ENCODE assay signal across 8 mouse cellular contexts in genomic region chr10:8130472-8131241, GRCm38 (mm10).
DNase-seq lines count a peak whose midpoint lies in the region; ATAC-seq and TF ChIP-seq lines count a peak whose summit lies in the region.

No protein-coding gene starts in this region.

- H3K4me1 ChIP-seq in heart, postnatal 0 days (ENCODE audit: control insufficient read depth, insufficient read depth) = peaks cover 5% of the 10 kb centered on the region; the same call in 1 of the 2 replicates
- peaks cover 64% of the 10 kb centered on the region for H3K4me1 ChIP-seq in G1E (ENCODE audit: insufficient read depth, low read depth, low read length)
- peaks cover 5 to 22% of the 10 kb centered on the region in 2 experiments for H3K4me1 ChIP-seq in liver, embryonic 14.5 days (replicated peaks; ENCODE audit: control insufficient read depth in 2 of 2, insufficient read depth in 2 of 2, low read length in 1 of 2)

- no peaks in the 10 kb centered on the region for H3K9me3 ChIP-seq in heart, postnatal 0 days (replicated peaks; ENCODE audit: control insufficient read depth, low read length)
- no peaks in the 10 kb centered on the region for H3K9me3 ChIP-seq in G1E (replicated peaks)
- H3K9me3 ChIP-seq in liver, embryonic 14.5 days (ENCODE audit: control insufficient read depth, low read length) = no peaks in the 10 kb centered on the region

- no peak overlapping the region for H3K4me3 ChIP-seq in heart, postnatal 0 days (ENCODE audit: low read depth, low read length)
- H3K4me3 ChIP-seq in G1E (ENCODE audit: low read depth, low read length) = peak overlapping the region; percentile 59; the same call in 1 of the 2 replicates
- H3K4me3 ChIP-seq in liver, embryonic 14.5 days (ENCODE audit: insufficient read depth in 1 of 2, low read depth in 2 of 2, low read length in 2 of 2) = no peak overlapping the region

- ATAC-seq in heart, postnatal 0 days (ENCODE audit: insufficient read depth, low read depth) = no peak
- peak; percentile 88 for ATAC-seq in G1E (ENCODE audit: extremely low read depth, insufficient number of reproducible peaks, low FRiP score, poor library complexity, severe bottlenecking)
- peak; percentile 67 for ATAC-seq in inflammation-experienced regulatory T-cells, adult 6 months
- peak; percentile 78 for ATAC-seq in liver, embryonic 14.5 days (ENCODE audit: insufficient read depth)

- no peaks in the 10 kb centered on the region for H3K36me3 ChIP-seq in heart, postnatal 0 days (replicated peaks; ENCODE audit: control insufficient read depth, insufficient read depth, low read length)
- H3K36me3 ChIP-seq in G1E (replicated peaks) = no peaks in the 10 kb centered on the region
- H3K36me3 ChIP-seq in liver, embryonic 14.5 days (replicated peaks; ENCODE audit: control insufficient read depth, insufficient read depth, low read depth) = no peaks in the 10 kb centered on the region

- peak; percentile 6 for DNase-seq in heart, postnatal 0 days (ENCODE audit: low spot score)
- DNase-seq in heart, postnatal 25 days (ENCODE audit: low spot score) = no peak
- peak; percentile 40 for DNase-seq in G1E (ENCODE audit: low spot score)
- peak; percentile 33 to 60 (median 53) for DNase-seq in liver, embryonic 14.5 days (ENCODE audit: low read depth in 3 of 3, low spot score in 3 of 3)
- no peak for DNase-seq in urinary bladder, postnatal 4 days (ENCODE audit: low spot score in 2 of 2)
- no peak for DNase-seq in adrenal gland, adult 18-20 months (ENCODE audit: low spot score in 2 of 2)
- no peak for DNase-seq in gastrocnemius, postnatal 14 days

- 17% methylated on average over 18 of the region's 18 CpGs for WGBS in heart, postnatal 0 days
- 10% methylated on average over 18 of the region's 18 CpGs for WGBS in liver, embryonic 14.5 days (ENCODE audit: insufficient replicate concordance)

- no peak for TF ChIP-seq CTCF in heart, postnatal 0 days (IDR thresholded peaks at IDR 0.05; ENCODE audit: low read depth)
- no peak for TF ChIP-seq CTCF in G1E (IDR thresholded peaks at IDR 0.05; ENCODE audit: low read depth, low read length)
- TF ChIP-seq CTCF in liver, embryonic 14.5 days (IDR thresholded peaks at IDR 0.05; ENCODE audit: low read depth) = no peak

- peak overlapping the region; percentile 55 for H3K4me2 ChIP-seq in heart, postnatal 0 days (ENCODE audit: low read depth, low read length)
- H3K4me2 ChIP-seq in liver, embryonic 14.5 days (ENCODE audit: low read depth) = peak overlapping the region; percentile 52

- no peak overlapping the region for H3K27ac ChIP-seq in heart, postnatal 0 days (ENCODE audit: low read depth)
- H3K27ac ChIP-seq in liver, embryonic 14.5 days = no peak overlapping the region

- TF ChIP-seq EP300 in heart, postnatal 0 days (IDR thresholded peaks at IDR 0.05; ENCODE audit: low read depth) = no peak
- TF ChIP-seq EP300 in liver, embryonic 14.5 days (IDR thresholded peaks at IDR 0.05; ENCODE audit: low read depth) = peak; percentile 68

- H3K27me3 ChIP-seq in heart, postnatal 0 days (ENCODE audit: control insufficient read depth, insufficient read depth, low read length) = no peaks in the 10 kb centered on the region
- no peaks in the 10 kb centered on the region for H3K27me3 ChIP-seq in G1E (ENCODE audit: insufficient read depth, low read length)
- H3K27me3 ChIP-seq in liver, embryonic 14.5 days (ENCODE audit: control insufficient read depth, insufficient read depth, low read length) = no peaks in the 10 kb centered on the region

- intact Hi-C loops in heart, postnatal 25 days (cut with DNase I) = no loop called here
- intact Hi-C loops in gastrocnemius, postnatal 14 days (cut with DNase I; ENCODE audit: low total_unique reads) = no loop called here

- H3K9ac ChIP-seq in heart, postnatal 0 days (replicated peaks; ENCODE audit: low read depth, low read length) = no peak overlapping the region
- no peak overlapping the region for H3K9ac ChIP-seq in liver, embryonic 14.5 days (replicated peaks)

Comparison
In these comparisons a context has a peak if more than half of its experiments do, and no peak if none do; other contexts are left out.
1. DNase-seq: peak in heart, postnatal 0 days (single experiment), G1E (single experiment) and liver, embryonic 14.5 days (3 of 3); none in heart, postnatal 25 days (single experiment), urinary bladder, postnatal 4 days (0 of 2), adrenal gland, adult 18-20 months (0 of 2) and gastrocnemius, postnatal 14 days (single experiment).